Mouse (Mus musculus): Measurements from ENCODE around the gene Chkb. TPM values are rescaled to one million over a fixed set of nuclear protein-coding genes. Genes with fewer than 3 reads are reported as not detected.

Chkb gene
- polyA plus RNA-seq (2012; rRNA removed), result 40.5 and 57.3 TPM in 2 replicates

GRCm38 (mm10) chr15:89429352-89430221, at the start of gene Chkb, which contains the start of the genes C730034F03Rik and Gm44502:
TSS of gene Chkb (minus strand) at chr15:89429908.
TSS of gene C730034F03Rik (plus strand) at chr15:89429589.
TSS of gene Gm44502 (minus strand) at chr15:89429696.

GRCm38 (mm10) chr15:89477091-89477491, 47.4 kb upstream of the Chkb start, which contains the start of gene Arsa:
TSS of gene Arsa (minus strand) at chr15:89477425.

GRCm38 (mm10) chr15:89453865-89454478, 24.3 kb upstream of the Chkb start, which contains the start of gene Mapk8ip2:
TSS of gene Mapk8ip2 (plus strand) at chr15:89453913.

GRCm38 (mm10) chr15:89425711-89426121, 4.0 kb downstream of the Chkb start, which contains the start of gene Cpt1b:
TSS of gene Cpt1b (minus strand) at chr15:89425863.

GRCm38 (mm10) chr15:89410118-89410517, 19.6 kb downstream of the Chkb start, which contains the start of gene Syce3:
TSS of gene Syce3 (minus strand) at chr15:89410503.

GRCm38 (mm10) chr15:89384617-89385016, 45.1 kb downstream of the Chkb start, which contains the start of gene Klhdc7b:
TSS of gene Klhdc7b (plus strand) at chr15:89384917.

GRCm38 (mm10) chr15:89378831-89379401, 50.8 kb downstream of the Chkb start, which contains the start of gene Odf3b:
TSS of gene Odf3b (minus strand) at chr15:89379282.

GRCm38 (mm10) chr15:89376957-89377356, 52.8 kb downstream of the Chkb start, which contains the start of gene Tymp:
TSS of gene Tymp (minus strand) at chr15:89377039.

Other genes starting within 250 kb of the Chkb start
- gene Plxnb2, start 249.1 kb downstream of the Chkb start, polyA plus RNA-seq (2012; rRNA removed), result 252 and 286 TPM in 2 replicates
- 28.0 and 31.9 TPM in 2 replicates for gene Dennd6b, start 233.4 kb downstream of the Chkb start, polyA plus RNA-seq (2012; rRNA removed)
- 197 and 489 TPM in 2 replicates for gene Ppp6r2, start 218.4 kb downstream of the Chkb start, polyA plus RNA-seq (2012; rRNA removed)
- 256 and 291 TPM in 2 replicates for gene Sbf1, start 114.6 kb downstream of the Chkb start, polyA plus RNA-seq (2012; rRNA removed)
- gene Adm2, start 107.2 kb downstream of the Chkb start, polyA plus RNA-seq (2012; rRNA removed), result 10.3 and 12.0 TPM in 2 replicates
- 29.3 and 44.2 TPM in 2 replicates for gene Miox, start 95.5 kb downstream of the Chkb start, polyA plus RNA-seq (2012; rRNA removed)
- 61.3 and 76.7 TPM in 2 replicates for gene Lmf2, start 74.2 kb downstream of the Chkb start, polyA plus RNA-seq (2012; rRNA removed)
- gene Ncaph2, start 74.2 kb downstream of the Chkb start, polyA plus RNA-seq (2012; rRNA removed), result 210 and 215 TPM in 2 replicates
- gene Sco2, start 56.1 kb downstream of the Chkb start, polyA plus RNA-seq (2012; rRNA removed), result 108 and 113 TPM in 2 replicates
- 22.0 and 32.3 TPM in 2 replicates for gene Tymp, start 52.9 kb downstream of the Chkb start, polyA plus RNA-seq (2012; rRNA removed)
- gene Odf3b, start 50.6 kb downstream of the Chkb start, polyA plus RNA-seq (2012; rRNA removed), result 89.5 and 107 TPM in 2 replicates
- 0.17 and 0.18 TPM in 2 replicates for gene Klhdc7b, start 45.0 kb downstream of the Chkb start, polyA plus RNA-seq (2012; rRNA removed)
- not detected in 2 replicates for gene Syce3, start 19.4 kb downstream of the Chkb start, polyA plus RNA-seq (2012; rRNA removed)
- gene Cpt1b, start 4.0 kb downstream of the Chkb start, polyA plus RNA-seq (2012; rRNA removed), result 1.3 and 1.9 TPM in 2 replicates
- 0.79 and 0.86 TPM in 2 replicates for gene C730034F03Rik, start 319 bp downstream of the Chkb start, polyA plus RNA-seq (2012; rRNA removed)
- 1.8 and 3.8 TPM in 2 replicates for gene Gm44502, start 212 bp downstream of the Chkb start, polyA plus RNA-seq (2012; rRNA removed)
- 0.33 and 0.51 TPM in 2 replicates for gene Mapk8ip2, start 24.0 kb upstream of the Chkb start, polyA plus RNA-seq (2012; rRNA removed)
- 38.4 and 43.7 TPM in 2 replicates for gene Arsa, start 47.5 kb upstream of the Chkb start, polyA plus RNA-seq (2012; rRNA removed)
- gene Shank3, start 69.7 kb upstream of the Chkb start, polyA plus RNA-seq (2012; rRNA removed), result 29.6 and 30.5 TPM in 2 replicates
- gene Acr, start 138.4 kb upstream of the Chkb start, polyA plus RNA-seq (2012; rRNA removed), result 1.2 and 1.8 TPM in 2 replicates
- 25.7 and 33.3 TPM in 2 replicates for gene Rabl2, start 162.0 kb upstream of the Chkb start, polyA plus RNA-seq (2012; rRNA removed)

Data from ovary, adult 2 months (tissue).